Mouse (Mus musculus) cortical plate, adult 2 months (tissue): ENCODE data around the gene Lpcat3. TPM values are rescaled to one million over a fixed set of nuclear protein-coding genes. Genes with fewer than 3 reads are reported as not detected.

ENCODE experiments used
- H3K27ac ChIP-seq: fragments of 200-500 bp; 2 replicates; pipeline ENCODE4 v1.5.1; 2012; ENCODE audit warnings: low read length, control low read depth, inconsistent platforms; ENCODE audit not compliant: insufficient read depth
- H3K4me1 ChIP-seq: fragments of 200-500 bp; 2 replicates; pipeline ENCODE4 v1.6.1; 2011; ENCODE audit warnings: low read length; ENCODE audit not compliant: control insufficient read depth, insufficient read depth
- H3K4me3 ChIP-seq: fragments of 200-500 bp; 2 replicates; pipeline ENCODE4 v1.5.1; 2011; ENCODE audit warnings: mild to moderate bottlenecking, low read length, control low read depth; ENCODE audit not compliant: insufficient read depth
- CTCF ChIP-seq: fragments of 200-500 bp; IDR thresholded peaks from 2 replicates; pipeline ENCODE4 v1.5.1; 2011; ENCODE audit warnings: mild to moderate bottlenecking, control low read depth, low read length; ENCODE audit not compliant: insufficient read depth; ENCODE audit errors: extremely low read depth
- POLR2A ChIP-seq: fragments of 200-500 bp; IDR thresholded peaks from 2 replicates; pipeline ENCODE4 v1.6.1; 2011; ENCODE audit warnings: mild to moderate bottlenecking, low read length, control low read depth; ENCODE audit not compliant: insufficient read depth; ENCODE audit errors: extremely low read depth
- polyA plus RNA-seq: library from polyadenylated mRNA; depleted of rRNA; stranded (reverse); fragments of >200 nt; gene quantifications from 2 replicates; pipeline ENCODE4 v1.2.3, GENCODE M21; 2012

The Lpcat3 gene
- polyA plus RNA-seq, 1 experiment, result 47.6 TPM

DNA sequence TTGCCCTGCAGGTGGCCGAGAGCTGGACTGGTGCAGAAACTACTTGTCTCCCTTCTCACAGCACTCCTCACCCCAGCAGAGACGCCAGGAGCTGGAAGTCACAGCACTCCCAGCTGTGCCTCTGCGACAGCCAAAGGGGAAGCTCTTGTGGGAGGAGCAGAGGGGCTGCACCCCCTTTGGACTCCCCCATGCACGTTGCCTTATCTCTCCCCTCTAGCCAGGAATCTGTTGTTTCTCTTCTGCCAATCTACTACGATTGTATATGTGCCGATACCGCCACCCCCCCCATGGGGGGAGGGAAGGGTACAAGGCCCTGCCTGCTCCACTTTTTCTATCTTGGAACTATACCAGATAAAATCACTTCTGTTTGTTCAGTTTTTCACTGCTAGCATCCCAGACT lies 41.0 kb downstream of the Lpcat3 start:
- Histone ChIP-seq H3K4me1 (peaks cover 4% of the 10 kb centered on the region), H3K27ac (no peak overlapping the region), H3K4me3 (no peak overlapping the region)
- TF ChIP-seq CTCF (no peak), POLR2A (no peak)

DNA sequence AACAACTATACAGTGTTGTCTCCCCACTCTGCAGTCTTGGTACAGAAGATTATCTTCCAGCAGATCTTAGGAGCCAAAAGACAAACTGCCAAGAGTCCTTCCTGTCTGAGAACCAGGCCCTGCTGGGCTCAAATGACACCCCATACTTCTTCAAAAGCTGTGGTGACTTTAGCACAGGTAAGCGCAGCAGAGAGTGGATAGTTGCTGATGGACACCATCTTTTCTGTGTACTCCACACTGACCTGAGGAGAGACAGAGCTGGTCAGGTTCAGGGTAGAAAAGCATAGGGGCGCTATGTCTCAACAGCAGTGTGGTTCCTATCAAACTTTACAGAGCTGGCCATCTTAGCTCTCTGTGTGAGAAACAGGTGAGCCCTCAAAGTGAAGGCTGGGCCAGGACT lies 41.6 kb downstream of the Lpcat3 start:
- Histone ChIP-seq H3K27ac (no peak overlapping the region), H3K4me3 (no peak overlapping the region), H3K4me1 (peaks cover 4% of the 10 kb centered on the region)
- TF ChIP-seq CTCF (no peak), POLR2A (no peak)

DNA sequence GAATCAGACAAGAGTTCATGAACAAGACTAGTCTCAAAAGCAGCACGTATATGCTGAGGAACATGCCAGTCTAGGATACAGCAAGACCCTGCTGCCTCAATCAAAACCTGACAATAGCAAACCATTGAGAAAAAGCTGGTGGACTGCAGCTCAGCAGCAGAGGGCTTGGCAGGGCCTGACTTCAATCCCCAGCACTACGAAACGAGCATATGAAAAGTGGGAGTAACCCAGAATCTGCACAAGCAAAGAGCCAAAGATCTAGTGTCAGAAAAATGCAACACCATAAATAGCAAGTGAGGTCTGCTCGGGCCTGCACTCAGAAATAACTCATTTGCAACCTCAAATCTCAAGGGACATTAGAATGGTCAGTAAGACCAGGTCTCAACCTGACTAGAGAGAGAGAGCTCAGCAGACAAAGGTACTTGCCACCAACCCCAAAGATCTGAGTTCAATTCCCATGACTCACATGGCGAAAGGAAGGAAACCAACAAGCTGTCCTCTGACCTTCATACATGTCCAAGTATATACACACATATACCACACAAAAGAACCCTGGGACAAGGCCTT lies 43.3 kb downstream of the Lpcat3 start:
- no peak overlapping the region for H3K4me3 ChIP-seq
- TF ChIP-seq CTCF (no peak), POLR2A (no peak)
- peaks cover 1% of the 10 kb centered on the region; the same call in 1 of the 2 replicates for H3K4me1 ChIP-seq
- no peak overlapping the region for H3K27ac ChIP-seq

DNA sequence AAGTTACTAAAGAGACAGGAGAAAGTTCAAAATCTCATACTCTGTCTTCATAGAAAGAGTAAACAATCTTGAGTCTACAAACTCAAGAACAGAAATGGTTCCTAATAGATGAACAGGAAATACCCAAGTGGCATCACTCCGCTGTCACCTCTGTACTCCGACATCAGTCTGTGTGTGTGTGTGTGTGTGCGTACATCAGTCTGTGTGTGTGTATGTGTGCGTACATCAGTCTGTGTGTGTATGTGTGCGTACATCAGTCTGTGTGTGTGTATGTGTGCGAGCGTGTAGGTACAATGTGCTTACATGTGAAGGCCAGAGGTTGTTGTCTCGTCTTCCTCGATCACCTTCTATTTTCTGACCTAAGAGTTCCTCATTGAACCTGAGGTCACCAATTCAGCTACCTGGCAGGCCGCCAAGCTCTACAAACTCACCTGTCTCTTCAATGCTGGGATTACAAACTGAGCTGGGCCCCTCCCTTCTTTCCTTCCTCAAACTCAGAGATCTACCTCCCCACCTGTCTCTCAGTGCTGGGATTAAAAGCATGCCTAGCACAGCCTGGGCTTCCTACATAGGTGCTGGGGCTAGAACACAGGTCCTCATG lies 45.6 kb downstream of the Lpcat3 start:
- H3K27ac ChIP-seq, result no peak overlapping the region
- TF ChIP-seq CTCF (no peak), POLR2A (no peak)
- H3K4me3 ChIP-seq, result no peak overlapping the region
- peaks cover 4% of the 10 kb centered on the region; the same call in 1 of the 2 replicates for H3K4me1 ChIP-seq

DNA sequence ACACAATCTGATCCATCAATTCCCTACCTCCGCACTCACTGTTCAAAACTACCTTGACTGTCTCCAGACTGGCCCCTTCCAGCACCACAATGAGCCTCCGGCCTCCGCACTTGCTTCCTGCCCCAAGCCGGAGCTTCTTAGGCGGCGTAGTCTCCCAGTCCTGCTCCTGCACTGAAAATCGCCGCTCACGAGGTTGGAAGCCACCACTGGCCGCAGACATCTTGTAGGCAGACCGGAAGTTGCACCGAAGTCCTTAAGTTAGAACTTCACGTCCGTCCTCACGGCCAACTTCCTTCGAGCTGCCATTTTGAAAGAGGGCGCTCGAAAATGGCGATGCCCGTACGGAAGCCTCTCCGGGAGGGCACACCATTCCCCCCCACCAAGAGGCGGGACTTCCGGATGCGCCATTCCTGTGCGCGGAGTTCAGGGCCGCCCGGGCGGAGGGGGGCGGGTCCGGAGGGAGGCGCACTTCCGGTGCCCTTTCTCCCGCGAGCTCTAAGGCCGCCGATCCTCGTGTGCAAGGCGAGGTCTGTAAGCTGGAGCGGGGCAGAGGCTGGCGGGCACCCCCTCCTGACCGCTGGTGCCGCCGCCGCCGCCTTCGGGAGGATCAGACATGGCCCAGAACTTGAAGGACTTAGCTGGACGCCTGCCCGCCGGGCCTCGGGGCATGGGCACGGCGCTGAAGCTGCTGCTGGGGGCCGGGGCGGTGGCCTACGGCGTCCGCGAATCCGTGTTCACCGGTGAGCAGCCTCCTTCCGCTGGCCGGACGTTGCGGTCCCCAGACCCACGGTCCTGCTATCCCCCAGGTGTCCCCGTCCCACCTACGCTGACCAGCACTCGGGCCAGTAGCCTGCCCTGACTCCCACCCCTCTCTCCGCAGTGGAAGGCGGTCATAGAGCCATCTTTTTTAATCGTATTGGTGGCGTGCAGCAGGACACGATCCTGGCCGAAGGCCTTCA lies 49.3 kb downstream of the Lpcat3 start, which contains the start of the genes Emg1 and Phb2:
Gene Emg1 (minus strand): TSS at position 355 of the 959 bp plus-strand sequence.
Gene Phb2 (plus strand): TSS at position 513 of the 959 bp plus-strand sequence.
- H3K27ac ChIP-seq, result 0 out of 2 replicates have a peak within 1 kb of the TSS, but pooled peaks have one; percentile 28
- TF ChIP-seq CTCF, result no peak
- TF ChIP-seq POLR2A, result peak; percentile 53
- peak within 1 kb of the TSS; percentile 68 for H3K4me3 ChIP-seq
- H3K4me1 ChIP-seq, result peaks cover 4% of the 10 kb centered on the region; the same call in 1 of the 2 replicates

DNA sequence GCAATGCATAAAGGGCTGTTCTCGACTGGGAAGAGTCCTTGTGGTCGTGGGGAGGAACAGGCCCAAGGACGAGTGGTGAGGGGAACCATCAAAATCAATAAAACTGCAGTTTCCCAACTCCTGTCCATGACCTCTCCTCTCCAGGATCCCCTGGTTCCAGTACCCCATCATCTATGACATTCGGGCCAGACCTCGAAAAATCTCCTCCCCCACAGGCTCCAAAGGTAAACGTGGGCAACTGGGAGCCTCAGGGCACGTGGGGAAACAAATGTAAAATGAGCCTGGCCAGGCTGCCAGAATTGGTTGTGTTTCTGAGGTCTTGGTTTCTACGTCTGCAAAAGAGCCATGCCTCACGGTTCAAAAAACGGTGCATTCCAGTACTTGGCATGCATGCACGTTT lies 50.1 kb downstream of the Lpcat3 start:
- Histone ChIP-seq H3K27ac (no peak overlapping the region), H3K4me1 (peaks cover 4% of the 10 kb centered on the region; the same call in 1 of the 2 replicates), H3K4me3 (peak overlapping the region; percentile 68)
- TF ChIP-seq CTCF, result no peak
- no peak for TF ChIP-seq POLR2A

DNA sequence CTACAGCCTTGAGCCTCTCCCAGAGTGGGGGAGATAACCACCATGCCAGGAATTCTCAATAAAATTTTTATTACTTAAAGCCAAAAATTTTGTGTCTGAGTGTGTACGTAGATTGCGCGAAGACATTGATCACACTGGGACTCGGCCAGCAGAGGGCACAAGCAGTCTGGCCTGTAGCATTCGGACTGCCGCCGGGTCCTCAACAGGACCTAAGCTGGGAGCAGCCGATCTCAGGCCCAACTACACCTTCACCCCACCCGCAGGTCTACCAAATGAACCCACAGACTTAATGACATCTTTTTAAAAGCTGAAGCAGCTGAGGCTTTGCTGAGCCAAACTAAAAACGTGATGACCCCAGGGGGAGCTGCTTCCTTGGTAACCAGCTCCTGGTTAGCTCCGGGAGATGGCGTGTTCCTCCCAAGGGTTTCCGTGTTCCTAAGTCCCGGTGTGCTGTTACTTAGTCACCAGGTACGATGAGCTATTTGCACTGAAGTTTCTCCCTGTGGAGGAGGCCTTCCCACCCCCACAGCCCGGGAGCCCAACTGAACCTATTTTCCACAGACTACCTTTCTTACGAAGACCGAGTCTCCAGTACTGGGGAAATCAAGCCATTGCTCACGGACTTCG lies 54.1 kb downstream of the Lpcat3 start:
- Histone ChIP-seq H3K4me3 (no peak overlapping the region), H3K4me1 (peaks cover 4% of the 10 kb centered on the region; the same call in 1 of the 2 replicates), H3K27ac (no peak overlapping the region)
- TF ChIP-seq POLR2A (no peak), CTCF (peak; percentile 52)

DNA sequence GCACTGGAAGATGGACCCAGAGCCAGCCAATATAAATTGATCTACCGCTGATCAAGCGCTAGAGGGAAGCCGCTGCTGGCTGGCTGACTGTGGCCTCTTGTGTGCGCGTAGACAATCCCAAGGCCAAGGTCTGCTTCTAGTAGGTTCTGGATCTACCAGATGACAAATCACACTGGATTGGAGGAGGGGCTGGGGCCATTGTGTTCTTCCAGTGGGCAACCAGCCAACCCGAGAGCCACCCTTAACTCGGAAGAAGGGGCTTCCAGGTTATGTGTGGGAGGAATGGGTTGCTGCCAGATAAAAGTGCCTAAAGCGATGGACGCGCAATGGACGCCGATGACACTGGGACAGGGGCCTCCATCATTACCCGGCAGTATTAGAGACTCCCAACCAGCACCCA lies 55.1 kb downstream of the Lpcat3 start:
- H3K27ac ChIP-seq, result no peak overlapping the region
- H3K4me1 ChIP-seq, result peaks cover 4% of the 10 kb centered on the region; the same call in 1 of the 2 replicates
- H3K4me3 ChIP-seq, result no peak overlapping the region
- TF ChIP-seq CTCF, result no peak
- TF ChIP-seq POLR2A, result no peak

DNA sequence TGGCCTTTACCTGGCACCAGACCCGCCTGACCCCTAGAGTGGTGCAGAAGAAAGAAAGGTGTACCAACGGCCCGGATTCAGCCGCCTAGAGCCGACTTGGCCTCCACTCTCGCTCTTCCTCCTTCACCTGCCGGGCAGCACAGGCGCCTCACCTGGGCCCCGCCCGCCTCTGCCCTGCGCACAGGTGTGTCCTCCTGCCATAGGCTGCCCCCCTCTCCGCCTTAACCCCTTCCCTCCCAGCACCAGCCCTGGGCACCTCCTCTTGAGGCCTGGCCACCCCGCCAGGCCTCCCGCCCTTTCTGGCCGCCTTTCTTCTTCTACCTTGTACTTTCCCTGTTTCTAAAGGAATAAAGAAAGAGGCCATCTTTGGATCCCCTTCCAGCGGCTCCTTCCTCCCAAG lies 55.9 kb downstream of the Lpcat3 start:
- TF ChIP-seq CTCF (no peak), POLR2A (no peak)
- no peak overlapping the region for H3K4me3 ChIP-seq

More for the DNA sequence above, 55.9 kb downstream of the Lpcat3 start:
- Histone ChIP-seq H3K4me1 (no peaks in the 10 kb centered on the region; the same call in 1 of the 2 replicates), H3K27ac (no peak overlapping the region)
